In genomic region chr12:105599098-105599497, GRCm38 (mm10) we compare ENCODE assay signal across 18 mouse cellular contexts. TPM values are rescaled to one million over a fixed set of nuclear protein-coding genes. Genes with fewer than 3 reads are reported as not detected.
"Had no signal": no experiment of that assay in that cellular context is flagged by ENCODE, and none has a peak within 500 bp of the region (broad histone marks: within the 10 kb centered on the region; RNA-seq: fewer than 3 reads in every experiment).

No protein-coding gene starts in this region.

- DNase-seq: kidney, postnatal 36 days; layer of hippocampus, adult 9-11 months; layer of hippocampus, postnatal 36 days; lung, adult 18-20 months; midbrain, embryonic 14.5 days; right cerebral cortex, adult 18-20 months; thymus, postnatal 4 days had no signal

- H3K4me3 ChIP-seq: limb, embryonic 12.5 days; myocyte; neural tube, embryonic 15.5 days had no signal

- H3K27me3 ChIP-seq: limb, embryonic 12.5 days; neural tube, embryonic 15.5 days had no signal

- H3K9me3 ChIP-seq: limb, embryonic 12.5 days; neural tube, embryonic 15.5 days had no signal

- H3K27ac ChIP-seq: kidney, postnatal 0 days; limb, embryonic 12.5 days; liver, embryonic 14.5 days; neural tube, embryonic 15.5 days; stomach, postnatal 0 days had no signal

- H3K36me3 ChIP-seq: limb, embryonic 12.5 days; neural tube, embryonic 15.5 days had no signal

RNA-seq across cellular contexts. Expression of gene Bdkrb1, which starts 3.8 kb away (rescaled TPM):
- total RNA-seq: layer of hippocampus, adult 18-20 months; layer of hippocampus, postnatal 36 days; left cerebral cortex, adult 8-10 months; left cerebral cortex, postnatal 25 days; liver, adult 2 months had no signal
- polyA plus RNA-seq: limb, embryonic 12.5 days; liver, adult 2 months; liver, embryonic 14.5 days; lung, embryonic 16.5 days; midbrain, embryonic 14.5 days; neural tube, embryonic 15.5 days had no signal

RNA-seq across cellular contexts. Expression of gene Bdkrb2, which starts 36.1 kb away (rescaled TPM):
- polyA plus RNA-seq: liver, adult 2 months; liver, embryonic 14.5 days had no signal
